Mouse (Mus musculus): ENCODE measurements around the gene Evx2. TPM values are rescaled to one million over a fixed set of nuclear protein-coding genes. Genes with fewer than 3 reads are reported as not detected.

The Evx2 gene
- polyA plus RNA-seq, 1 experiment from 2014 or later, result not detected

DNA sequence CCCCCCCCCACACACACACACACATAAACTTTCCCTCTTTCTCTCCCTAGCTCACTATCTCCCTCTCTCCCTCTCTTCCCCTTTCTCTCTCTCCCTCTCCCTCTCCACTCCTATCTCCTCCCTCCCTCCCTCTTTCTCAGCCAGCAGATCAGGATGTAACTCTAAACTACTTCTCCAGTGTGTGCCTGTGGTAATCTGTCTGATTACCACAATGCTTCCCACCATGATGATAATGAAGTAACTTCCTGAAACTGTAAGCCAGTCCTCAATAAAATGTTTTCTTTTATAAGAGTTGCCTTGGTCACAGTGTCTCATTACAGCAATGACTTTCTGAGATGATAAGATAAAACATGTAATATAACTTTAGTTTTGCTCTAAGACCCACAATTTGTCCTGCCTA is 50.0 kb downstream of the Evx2 start:
- no peaks in the 10 kb centered on the region for H3K36me3 ChIP-seq
- H3K9me3 ChIP-seq, result no peaks in the 10 kb centered on the region
- H3K27ac ChIP-seq, result no peak overlapping the region
- no peaks in the 10 kb centered on the region for H3K27me3 ChIP-seq (replicated peaks)
- no peaks in the 10 kb centered on the region for H3K4me1 ChIP-seq
- no peak overlapping the region for H3K4me3 ChIP-seq (replicated peaks)
- no peak overlapping the region for H3K4me2 ChIP-seq
- no peak overlapping the region for H3K9ac ChIP-seq
- no peak for ATAC-seq (ENCODE audit: insufficient read depth, low FRiP score, low read depth)

DNA sequence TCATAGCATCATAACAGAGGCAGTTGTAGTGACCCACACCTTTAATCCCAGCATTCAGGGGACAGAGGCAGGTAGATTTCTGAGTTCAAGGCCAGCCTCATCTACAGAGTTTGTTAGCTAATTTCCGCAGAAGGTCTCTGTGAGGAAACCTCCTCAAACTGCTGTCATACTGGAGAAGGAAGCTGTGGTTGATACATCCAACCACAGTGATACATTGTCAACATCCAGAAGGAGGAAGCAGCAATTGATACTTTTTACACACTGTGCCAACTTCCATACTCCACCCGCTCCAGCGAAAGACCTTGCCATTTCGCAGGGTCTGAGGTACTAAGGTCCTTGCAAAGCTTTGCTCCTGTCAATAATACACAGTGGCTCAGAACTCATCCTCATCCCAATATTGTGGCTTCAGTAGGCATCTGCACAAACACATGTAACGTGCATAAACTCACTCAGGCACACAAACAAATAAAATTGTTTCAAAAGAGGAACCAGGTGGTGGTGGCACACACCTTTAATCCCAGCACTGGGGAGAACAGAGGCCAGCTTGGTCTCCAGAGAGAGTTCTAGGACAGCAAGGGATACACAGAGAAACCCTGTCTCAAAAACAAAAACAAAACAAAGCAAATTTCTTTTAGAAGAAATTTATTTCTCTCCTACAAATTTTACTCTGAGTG is 53.1 kb downstream of the Evx2 start:
- ATAC-seq (ENCODE audit: insufficient read depth, low FRiP score, low read depth), result no peak
- WGBS, result 76% methylated on average over 5 of the region's 5 CpGs

DNA sequence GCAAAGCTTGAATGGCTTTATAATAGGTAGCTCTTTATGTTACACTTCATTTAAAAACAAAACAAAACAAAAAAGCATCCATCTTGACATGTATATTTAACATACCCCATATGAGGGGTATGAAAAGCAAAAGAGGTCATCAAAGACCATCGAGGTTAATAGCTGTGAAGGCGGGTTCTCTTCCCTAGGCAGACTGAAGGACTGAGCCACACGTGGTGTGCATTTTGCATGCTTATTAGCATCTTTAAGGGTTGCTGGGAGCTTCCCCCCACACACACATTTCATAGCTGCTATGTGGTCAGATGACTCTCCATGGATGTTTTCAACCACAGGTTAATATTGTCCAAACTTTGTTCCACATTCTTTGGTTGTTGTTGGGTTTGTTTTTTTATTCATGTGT is 55.3 kb downstream of the Evx2 start:
- Histone ChIP-seq H3K4me2 (no peak overlapping the region), H3K27ac (no peak overlapping the region), H3K4me3 (replicated peaks) (no peak overlapping the region), H3K36me3 (no peaks in the 10 kb centered on the region), H3K9me3 (no peaks in the 10 kb centered on the region), H3K4me1 (no peaks in the 10 kb centered on the region), H3K27me3 (replicated peaks) (no peaks in the 10 kb centered on the region), H3K9ac (no peak overlapping the region)
- WGBS, result 58% methylated on average over 3 of the region's 3 CpGs
- no peak for ATAC-seq (ENCODE audit: insufficient read depth, low FRiP score, low read depth)

More for the DNA sequence above, 53.1 kb downstream of the Evx2 start:
- H3K4me3 ChIP-seq (replicated peaks), result no peak overlapping the region
- H3K27me3 ChIP-seq (replicated peaks), result no peaks in the 10 kb centered on the region
- H3K9me3 ChIP-seq, result no peaks in the 10 kb centered on the region
- H3K4me2 ChIP-seq, result no peak overlapping the region
- no peaks in the 10 kb centered on the region for H3K36me3 ChIP-seq
- H3K4me1 ChIP-seq, result no peaks in the 10 kb centered on the region
- no peak overlapping the region for H3K27ac ChIP-seq
- H3K9ac ChIP-seq, result no peak overlapping the region

Small RNA genes within 50 kb of the gene (microRNA-seq; reads per million reads assigned to microRNA genes)
- not detected for gene Gm44463

Other genes starting within 250 kb of the Evx2 start
- 20.0 and 20.9 TPM in 2 replicates for gene Lnpk, start 80.1 kb downstream of the Evx2 start, polyA plus RNA-seq (2015; fragmentation: Nextera tagmentation; extraction: Ambion mirVana)
- gene Hoxd13, start 8.8 kb upstream of the Evx2 start, polyA plus RNA-seq (2015; fragmentation: Nextera tagmentation; extraction: Ambion mirVana), result not detected in 2 replicates
- 0.18 TPM in 1 of 2 replicates, not detected in the other for gene Hoxd12, start 15.5 kb upstream of the Evx2 start, polyA plus RNA-seq (2015; fragmentation: Nextera tagmentation; extraction: Ambion mirVana)
- gene Hoxd11, start 20.0 kb upstream of the Evx2 start, polyA plus RNA-seq (2015; fragmentation: Nextera tagmentation; extraction: Ambion mirVana), result 0.90 TPM in 1 of 2 replicates, not detected in the other
- 0.09 and 2.4 TPM in 2 replicates for gene Hoxd10, start 32.4 kb upstream of the Evx2 start, polyA plus RNA-seq (2015; fragmentation: Nextera tagmentation; extraction: Ambion mirVana)
- 0.61 and 1.3 TPM in 2 replicates for gene Hoxd9, start 38.2 kb upstream of the Evx2 start, polyA plus RNA-seq (2015; fragmentation: Nextera tagmentation; extraction: Ambion mirVana)
- gene Hoxd8, start 45.1 kb upstream of the Evx2 start, polyA plus RNA-seq (2015; fragmentation: Nextera tagmentation; extraction: Ambion mirVana), result 1.9 and 3.2 TPM in 2 replicates
- 14.4 and 15.8 TPM in 2 replicates for gene Hoxd3, start 52.4 kb upstream of the Evx2 start, polyA plus RNA-seq (2015; fragmentation: Nextera tagmentation; extraction: Ambion mirVana)
- 0.53 and 0.92 TPM in 2 replicates for gene Hoxd4, start 52.4 kb upstream of the Evx2 start, polyA plus RNA-seq (2015; fragmentation: Nextera tagmentation; extraction: Ambion mirVana)
- gene Gm28230, start 67.2 kb upstream of the Evx2 start, polyA plus RNA-seq (2015; fragmentation: Nextera tagmentation; extraction: Ambion mirVana), result not detected in 2 replicates
- 0.13 TPM in 2 replicates for gene Hoxd1, start 103.4 kb upstream of the Evx2 start, polyA plus RNA-seq (2015; fragmentation: Nextera tagmentation; extraction: Ambion mirVana)
- 92.5 and 107 TPM in 2 replicates for gene Mtx2, start 166.2 kb upstream of the Evx2 start, polyA plus RNA-seq (2015; fragmentation: Nextera tagmentation; extraction: Ambion mirVana)